Mouse (Mus musculus): ENCODE measurements around the gene Gm20388. TPM values are rescaled to one million over a fixed set of nuclear protein-coding genes. Genes with fewer than 3 reads are reported as not detected.

The Gm20388 gene
- total RNA-seq, 2 experiments from 2014 or later = 2.4 to 2.6 TPM

DNA sequence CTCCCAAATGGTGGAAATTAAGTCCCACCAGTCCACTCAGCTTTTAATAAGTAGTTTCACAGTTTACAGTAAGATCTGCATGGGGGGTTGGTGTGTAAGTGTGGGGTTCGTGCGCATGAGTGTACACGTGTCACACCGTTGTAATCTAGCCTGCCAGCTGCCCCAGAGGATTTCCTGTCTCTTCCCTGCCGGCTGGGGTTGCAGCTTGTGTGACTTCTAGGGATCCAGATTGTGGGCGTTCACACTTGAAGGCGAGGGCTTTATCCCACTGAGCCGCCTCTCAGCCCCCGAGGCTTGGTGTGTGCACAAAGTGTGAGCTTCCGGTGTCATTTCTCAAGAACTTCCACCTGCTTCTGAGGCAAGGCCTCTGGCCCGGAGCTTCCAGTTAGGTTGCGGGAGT lies 61.9 kb downstream of the Gm20388 start:
- TF ChIP-seq CTCF (IDR thresholded peaks at IDR 0.05) = no peak
- intact Hi-C loops (cut with DNase I) = no loop called here
- no peak for DNase-seq (ENCODE audit: extremely low spot score in 1 of 2, low spot score in 2 of 2)
- no peak overlapping the region for H3K27ac ChIP-seq
- no peak overlapping the region for H3K4me3 ChIP-seq

- DNase-seq (ENCODE audit: extremely low spot score in 1 of 2, low spot score in 2 of 2) = no peak
- H3K27ac ChIP-seq = no peak overlapping the region
- intact Hi-C loops (cut with DNase I) = no loop called here
- H3K4me3 ChIP-seq = no peak overlapping the region
- no peak for TF ChIP-seq CTCF (IDR thresholded peaks at IDR 0.05)
These were observed 68.2 kb downstream of the Gm20388 start for GRCm38 (mm10) chr8:119978770-119979381.

DNA sequence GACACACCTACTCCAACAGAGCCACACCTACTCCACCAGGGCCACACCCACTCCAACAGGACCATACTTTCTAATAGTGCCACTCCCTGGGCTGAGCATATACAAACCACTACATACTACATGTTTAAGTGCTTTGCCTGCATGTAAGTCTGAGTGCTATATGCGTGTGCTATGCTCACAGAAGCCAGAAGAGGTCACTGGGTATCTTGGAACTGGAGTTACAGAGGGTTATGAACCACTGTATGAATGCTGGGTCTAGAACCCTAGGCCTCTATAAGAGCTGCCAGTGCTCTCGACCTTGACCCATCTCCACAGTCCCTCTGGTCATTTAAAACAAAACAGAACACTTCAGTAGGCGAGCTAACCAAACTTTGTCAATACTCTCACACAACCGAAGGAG lies 70.6 kb downstream of the Gm20388 start:
- intact Hi-C loops (cut with DNase I) = no loop called here
- no peak overlapping the region for H3K27ac ChIP-seq
- TF ChIP-seq CTCF (IDR thresholded peaks at IDR 0.05) = peak; percentile 12
- no peak for DNase-seq (ENCODE audit: extremely low spot score in 1 of 2, low spot score in 2 of 2)
- H3K4me3 ChIP-seq = no peak overlapping the region

DNA sequence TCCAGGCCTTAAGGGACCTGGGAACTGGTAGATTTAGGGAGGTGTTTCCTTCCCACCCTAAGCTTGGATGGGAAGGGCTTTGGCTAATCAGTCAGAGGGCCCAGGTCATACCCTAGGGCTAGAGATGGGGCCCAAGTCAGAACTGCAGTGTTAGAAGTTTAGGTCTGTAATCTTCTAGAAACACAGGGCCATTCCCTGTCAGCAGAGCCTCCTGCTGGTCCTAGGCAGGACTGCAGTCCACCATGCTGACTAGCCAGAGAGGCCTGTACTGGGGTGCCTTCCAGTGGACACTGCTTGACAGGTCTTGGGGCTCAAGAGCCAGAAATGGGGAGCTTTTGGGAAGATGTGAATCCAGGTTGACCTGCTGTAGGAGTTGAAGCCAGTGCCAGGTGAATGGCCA lies 73.4 kb downstream of the Gm20388 start:
- peak; percentile 31 for TF ChIP-seq CTCF (IDR thresholded peaks at IDR 0.05)
- H3K4me3 ChIP-seq = no peak overlapping the region
- H3K27ac ChIP-seq = no peak overlapping the region
- intact Hi-C loops (cut with DNase I) = no loop called here
- DNase-seq (ENCODE audit: extremely low spot score in 1 of 2, low spot score in 2 of 2) = no peak

- Histone ChIP-seq H3K27ac (no peak overlapping the region), H3K4me3 (no peak overlapping the region)
- no peak for DNase-seq (ENCODE audit: extremely low spot score in 1 of 2, low spot score in 2 of 2)
- intact Hi-C loops (cut with DNase I) = no loop called here
- TF ChIP-seq CTCF (IDR thresholded peaks at IDR 0.05) = no peak
These were observed 75.5 kb downstream of the Gm20388 start for GRCm38 (mm10) chr8:119986174-119986573.

DNA sequence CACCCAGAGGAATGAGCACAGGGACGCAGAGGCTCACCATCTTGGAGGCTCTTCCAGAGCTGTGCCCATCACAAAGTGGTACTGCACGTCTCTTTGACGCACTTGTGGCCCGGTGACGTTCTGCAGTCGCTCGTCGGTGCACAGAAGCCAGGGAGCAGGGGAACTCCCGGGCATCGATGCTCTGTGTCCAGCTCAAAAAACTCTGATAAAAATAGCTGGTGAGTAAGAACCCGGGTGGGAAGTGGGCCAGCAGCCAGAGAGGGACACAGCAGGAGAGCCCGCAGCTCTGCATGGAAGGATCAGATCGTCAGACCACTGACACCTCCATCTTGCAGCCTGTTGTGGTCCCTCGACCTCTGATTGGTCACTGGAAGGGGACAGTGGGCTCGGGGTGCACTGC lies 77.4 kb downstream of the Gm20388 start:
- intact Hi-C loops (cut with DNase I) = no loop called here
- Histone ChIP-seq H3K27ac (no peak overlapping the region), H3K4me3 (no peak overlapping the region)
- DNase-seq (ENCODE audit: extremely low spot score in 1 of 2, low spot score in 2 of 2) = no peak
- no peak for TF ChIP-seq CTCF (IDR thresholded peaks at IDR 0.05)

GRCm38 (mm10) chr8:119992249-119992648 lies 81.6 kb downstream of the Gm20388 start, which contains the start of gene Crispld2:
TSS of gene Crispld2 (plus strand) at chr8:119992438.
- DNase-seq (ENCODE audit: extremely low spot score in 1 of 2, low spot score in 2 of 2) = peak; percentile 51 to 66
- TF ChIP-seq CTCF (IDR thresholded peaks at IDR 0.05) = no peak; the same call in none of the 2 replicates
- intact Hi-C loops (cut with DNase I) = loop anchor here (2.0 kb wide), 1 partner anchor 79 kb away; no protein-coding TSS in a partner anchor
- Histone ChIP-seq H3K27ac (no peak within 1 kb of the TSS), H3K4me3 (peak within 1 kb of the TSS; percentile 31)

DNA sequence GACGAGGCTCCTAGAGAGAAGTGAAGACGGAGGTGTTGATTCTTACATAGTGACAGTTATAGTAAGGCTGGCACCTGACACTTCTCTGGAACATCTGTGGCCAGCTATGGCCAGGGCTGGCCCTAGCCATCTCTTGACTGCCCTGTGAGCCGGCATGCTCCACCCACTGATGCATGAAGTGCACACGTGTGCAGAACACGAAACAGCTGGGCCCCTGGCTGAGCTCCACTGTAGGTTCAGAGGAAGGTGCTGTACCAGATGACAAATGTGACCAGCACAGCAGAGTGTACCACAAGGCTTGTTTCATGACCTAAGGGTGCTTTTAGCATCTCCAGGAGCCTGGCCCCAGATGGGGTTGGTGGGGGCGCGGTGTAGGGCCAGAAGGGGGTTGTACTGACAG lies 83.5 kb downstream of the Gm20388 start:
- H3K4me3 ChIP-seq = no peak overlapping the region
- TF ChIP-seq CTCF (IDR thresholded peaks at IDR 0.05) = no peak
- DNase-seq (ENCODE audit: extremely low spot score in 1 of 2, low spot score in 2 of 2) = no peak
- intact Hi-C loops (cut with DNase I) = no loop called here
- H3K27ac ChIP-seq = no peak overlapping the region

DNA sequence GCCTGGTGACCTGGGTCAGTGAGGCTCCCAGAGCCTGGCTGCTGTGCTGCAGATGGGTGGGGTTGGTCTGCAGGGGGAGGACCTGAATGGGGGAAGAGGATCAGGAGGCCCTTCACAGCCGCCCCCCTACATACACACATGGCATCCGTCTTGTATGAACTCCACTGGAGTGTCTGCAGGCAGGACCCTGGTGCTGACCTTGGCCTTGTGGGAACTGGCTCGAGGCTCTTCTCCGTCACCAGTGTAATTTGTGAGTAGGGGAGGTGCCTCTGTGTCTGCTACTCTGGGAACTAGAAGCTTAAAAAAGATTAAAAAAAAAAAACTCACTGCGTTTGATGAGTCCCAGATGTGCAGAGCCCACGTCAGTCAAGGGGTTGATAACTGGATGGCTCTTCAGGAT lies 83.9 kb downstream of the Gm20388 start:
- no peak for DNase-seq (ENCODE audit: extremely low spot score in 1 of 2, low spot score in 2 of 2)
- intact Hi-C loops (cut with DNase I) = no loop called here
- H3K27ac ChIP-seq = no peak overlapping the region
- TF ChIP-seq CTCF (IDR thresholded peaks at IDR 0.05) = no peak
- no peak overlapping the region for H3K4me3 ChIP-seq

GRCm38 (mm10) chr8:119997266-119997665 lies 86.6 kb downstream of the Gm20388 start:
- DNase-seq (ENCODE audit: extremely low spot score in 1 of 2, low spot score in 2 of 2) = no peak
- no peak overlapping the region for H3K4me3 ChIP-seq
- no peak for TF ChIP-seq CTCF (IDR thresholded peaks at IDR 0.05)
- H3K27ac ChIP-seq = no peak overlapping the region
- intact Hi-C loops (cut with DNase I) = no loop called here

DNA sequence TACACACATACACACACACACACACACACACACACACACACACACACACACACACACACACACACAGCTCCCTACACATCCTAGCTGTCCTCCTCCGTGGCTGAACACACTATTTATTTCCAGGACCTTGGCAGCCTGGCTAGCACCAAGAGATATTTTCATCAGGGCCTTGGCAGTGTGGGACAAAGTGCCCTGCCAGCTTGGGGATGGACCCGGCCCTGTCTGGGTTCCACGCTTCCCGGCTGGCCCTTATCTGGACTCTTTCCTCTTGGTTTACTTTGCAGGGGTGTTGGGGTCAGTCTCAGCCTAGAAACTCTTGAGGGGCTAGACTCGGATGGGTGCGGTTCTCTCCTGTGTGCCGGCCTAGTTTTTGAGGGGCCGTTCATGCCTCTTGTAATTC lies 89.8 kb downstream of the Gm20388 start:
- Histone ChIP-seq H3K27ac (no peak overlapping the region), H3K4me3 (no peak overlapping the region)
- TF ChIP-seq CTCF (IDR thresholded peaks at IDR 0.05) = no peak
- intact Hi-C loops (cut with DNase I) = no loop called here
- no peak for DNase-seq (ENCODE audit: extremely low spot score in 1 of 2, low spot score in 2 of 2)

GRCm38 (mm10) chr8:120001712-120002111 lies 91.1 kb downstream of the Gm20388 start:
- Histone ChIP-seq H3K4me3 (no peak overlapping the region), H3K27ac (no peak overlapping the region)
- no peak for TF ChIP-seq CTCF (IDR thresholded peaks at IDR 0.05)
- DNase-seq (ENCODE audit: extremely low spot score in 1 of 2, low spot score in 2 of 2) = no peak
- intact Hi-C loops (cut with DNase I) = no loop called here

GRCm38 (mm10) chr8:120002348-120002747 lies 91.7 kb downstream of the Gm20388 start:
- no peak for DNase-seq (ENCODE audit: extremely low spot score in 1 of 2, low spot score in 2 of 2)
- H3K27ac ChIP-seq = no peak overlapping the region
- no peak for TF ChIP-seq CTCF (IDR thresholded peaks at IDR 0.05)
- H3K4me3 ChIP-seq = no peak overlapping the region
- intact Hi-C loops (cut with DNase I) = no loop called here
